Mouse (Mus musculus): ENCODE data around the gene Olfml3.

GRCm38 (mm10) chr3:103716774-103717760 is 20.7 kb downstream of the Olfml3 start:
- TF ChIP-seq EP300 (IDR thresholded peaks at IDR 0.05; ENCODE audit: low read depth) (no peak), CTCF (IDR thresholded peaks at IDR 0.05; ENCODE audit: low read depth) (no peak)
